Mouse (Mus musculus): ENCODE results near the gene Zfp598. TPM values are rescaled to one million over a fixed set of nuclear protein-coding genes. Genes with fewer than 3 reads are reported as not detected.

Zfp598 gene
- polyA plus RNA-seq, 1 experiment: 45.3 TPM

GRCm38 (mm10) chr17:24696011-24696697 is 26.7 kb downstream of the Zfp598 start, which contains the start of the genes Gfer and Noxo1:
Gfer (minus strand) TSS chr17:24696156.
Noxo1 (plus strand) TSS chr17:24696234.
- H3K27me3 ChIP-seq (replicated peaks): no peaks in the 10 kb centered on the region
- peak within 1 kb of the TSS; percentile 99 for H3K4me3 ChIP-seq (replicated peaks)
- TF ChIP-seq FLI1 (IDR thresholded peaks at IDR 0.05; ENCODE audit: low read length) (no peak), GATA1 (IDR thresholded peaks at IDR 0.05; ENCODE audit: borderline replicate concordance, low read length) (no peak)
- no peaks in the 10 kb centered on the region for H3K9me3 ChIP-seq
- peaks cover 44% of the 10 kb centered on the region for H3K36me3 ChIP-seq (replicated peaks; ENCODE audit: low read length)
- H3K4me1 ChIP-seq: peaks cover 53% of the 10 kb centered on the region

DNA sequence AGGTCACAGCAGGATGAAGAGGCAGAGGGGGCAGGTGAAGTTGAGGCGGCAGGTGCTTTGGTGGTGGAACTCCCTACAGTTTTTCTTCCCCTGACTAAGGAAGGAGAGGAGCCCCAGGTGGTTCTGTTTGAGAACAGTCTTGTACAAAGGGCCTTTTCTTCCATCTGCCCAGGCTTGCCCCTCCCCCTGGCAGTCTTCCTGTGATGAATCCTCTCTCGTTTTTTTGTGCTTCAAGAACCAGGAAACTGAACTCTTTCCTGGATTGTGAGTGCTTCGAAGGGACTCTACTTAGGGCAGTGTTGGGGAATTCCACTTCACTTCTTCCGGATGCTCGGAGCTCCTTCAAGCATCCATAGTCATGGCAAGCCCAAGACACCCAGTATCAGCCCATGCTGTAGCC is 28.5 kb downstream of the Zfp598 start:
- peaks cover 51% of the 10 kb centered on the region for H3K36me3 ChIP-seq (replicated peaks; ENCODE audit: low read length)
- no peak for TF ChIP-seq GATA1 (IDR thresholded peaks at IDR 0.05; ENCODE audit: borderline replicate concordance, low read length)
- TF ChIP-seq FLI1 (IDR thresholded peaks at IDR 0.05; ENCODE audit: low read length): no peak
- H3K4me3 ChIP-seq (replicated peaks): no peak overlapping the region
- no peaks in the 10 kb centered on the region for H3K27me3 ChIP-seq (replicated peaks)
- H3K4me1 ChIP-seq: peaks cover 41% of the 10 kb centered on the region
- H3K9me3 ChIP-seq: no peaks in the 10 kb centered on the region

GRCm38 (mm10) chr17:24698715-24699114 is 29.2 kb downstream of the Zfp598 start:
- Histone ChIP-seq H3K4me3 (replicated peaks) (no peak overlapping the region), H3K4me1 (peaks cover 37% of the 10 kb centered on the region), H3K36me3 (replicated peaks; ENCODE audit: low read length) (peaks cover 49% of the 10 kb centered on the region), H3K9me3 (no peaks in the 10 kb centered on the region), H3K27me3 (replicated peaks) (no peaks in the 10 kb centered on the region)
- TF ChIP-seq FLI1 (IDR thresholded peaks at IDR 0.05; ENCODE audit: low read length) (no peak), GATA1 (IDR thresholded peaks at IDR 0.05; ENCODE audit: borderline replicate concordance, low read length) (no peak)

DNA sequence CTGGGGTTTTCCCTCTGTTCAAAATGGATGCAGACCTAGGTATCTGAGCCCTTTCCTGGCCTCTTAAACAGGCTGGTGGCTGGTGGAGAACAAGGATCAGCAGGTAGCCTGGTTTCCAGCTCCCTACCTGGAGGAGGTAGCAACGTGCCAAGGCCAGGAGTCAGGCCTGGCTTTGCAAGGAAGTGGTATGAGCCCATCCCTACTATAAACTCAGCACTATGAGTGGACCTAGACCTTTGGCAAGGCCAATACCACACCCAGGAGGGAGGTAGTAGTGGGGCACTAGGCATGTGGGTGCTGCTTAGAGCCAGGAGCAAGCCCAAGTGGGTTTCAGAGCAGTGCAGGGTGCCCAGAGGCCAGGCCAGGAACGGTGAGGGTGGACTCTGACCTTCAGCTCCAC is 30.0 kb downstream of the Zfp598 start:
- TF ChIP-seq FLI1 (IDR thresholded peaks at IDR 0.05; ENCODE audit: low read length): no peak
- no peak for TF ChIP-seq GATA1 (IDR thresholded peaks at IDR 0.05; ENCODE audit: borderline replicate concordance, low read length)
- Histone ChIP-seq H3K36me3 (replicated peaks; ENCODE audit: low read length) (peaks cover 52% of the 10 kb centered on the region), H3K9me3 (no peaks in the 10 kb centered on the region)

GRCm38 (mm10) chr17:24701251-24701650 is 31.8 kb downstream of the Zfp598 start:
- no peak overlapping the region for H3K4me3 ChIP-seq (replicated peaks)
- H3K36me3 ChIP-seq (replicated peaks; ENCODE audit: low read length): peaks cover 63% of the 10 kb centered on the region
- TF ChIP-seq GATA1 (IDR thresholded peaks at IDR 0.05; ENCODE audit: borderline replicate concordance, low read length) (no peak), FLI1 (IDR thresholded peaks at IDR 0.05; ENCODE audit: low read length) (no peak)

More for the DNA sequence above, 30.0 kb downstream of the Zfp598 start:
- Histone ChIP-seq H3K4me3 (replicated peaks) (no peak overlapping the region), H3K27me3 (replicated peaks) (no peaks in the 10 kb centered on the region), H3K4me1 (peaks cover 35% of the 10 kb centered on the region)

DNA sequence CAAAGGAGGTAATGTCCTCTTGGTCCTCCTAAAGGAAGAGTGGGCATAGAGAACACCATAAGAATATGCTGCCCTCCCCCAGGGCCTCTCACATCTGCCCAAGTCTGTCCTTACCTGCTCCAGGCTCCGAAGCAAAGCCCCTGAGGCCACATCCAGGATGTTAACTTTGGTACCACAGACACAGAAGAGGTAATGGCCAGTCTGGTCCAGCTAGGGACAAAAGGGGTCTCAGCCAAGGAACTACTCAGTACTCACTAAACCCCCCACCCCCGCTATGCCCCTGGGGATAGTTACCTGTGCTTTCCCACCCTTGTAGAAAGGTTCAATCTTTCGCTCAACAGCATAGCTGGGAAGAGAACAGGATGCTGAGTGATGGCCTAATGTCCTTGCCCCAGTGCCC is 36.3 kb downstream of the Zfp598 start:
- Histone ChIP-seq H3K4me1 (peaks cover 26% of the 10 kb centered on the region), H3K36me3 (replicated peaks; ENCODE audit: low read length) (peaks cover 43% of the 10 kb centered on the region), H3K9me3 (no peaks in the 10 kb centered on the region), H3K27me3 (replicated peaks) (no peaks in the 10 kb centered on the region), H3K4me3 (replicated peaks) (no peak overlapping the region)
- TF ChIP-seq FLI1 (IDR thresholded peaks at IDR 0.05; ENCODE audit: low read length) (no peak), GATA1 (IDR thresholded peaks at IDR 0.05; ENCODE audit: borderline replicate concordance, low read length) (no peak)

More at GRCm38 (mm10) chr17:24701251-24701650, 31.8 kb downstream of the Zfp598 start:
- Histone ChIP-seq H3K9me3 (no peaks in the 10 kb centered on the region), H3K27me3 (replicated peaks) (no peaks in the 10 kb centered on the region), H3K4me1 (peaks cover 39% of the 10 kb centered on the region)

GRCm38 (mm10) chr17:24706982-24707800 is 37.7 kb downstream of the Zfp598 start, which contains the start of gene Tbl3:
Tbl3 (minus strand) TSS chr17:24707660.
- H3K36me3 ChIP-seq (replicated peaks; ENCODE audit: low read length): peaks cover 29% of the 10 kb centered on the region
- peak within 1 kb of the TSS; percentile 97 for H3K4me3 ChIP-seq (replicated peaks)
- no peaks in the 10 kb centered on the region for H3K27me3 ChIP-seq (replicated peaks)
- peaks cover 26% of the 10 kb centered on the region for H3K4me1 ChIP-seq
- H3K9me3 ChIP-seq: no peaks in the 10 kb centered on the region
- no peak for TF ChIP-seq GATA1 (IDR thresholded peaks at IDR 0.05; ENCODE audit: borderline replicate concordance, low read length)

GRCm38 (mm10) chr17:24707801-24708425 is 38.4 kb downstream of the Zfp598 start:
- TF ChIP-seq GATA1 (IDR thresholded peaks at IDR 0.05; ENCODE audit: borderline replicate concordance, low read length) (no peak), FLI1 (IDR thresholded peaks at IDR 0.05; ENCODE audit: low read length) (no peak)
- no peaks in the 10 kb centered on the region for H3K9me3 ChIP-seq

GRCm38 (mm10) chr17:24708646-24709045 is 39.2 kb downstream of the Zfp598 start:
- Histone ChIP-seq H3K4me1 (peaks cover 26% of the 10 kb centered on the region), H3K36me3 (replicated peaks; ENCODE audit: low read length) (peaks cover 21% of the 10 kb centered on the region), H3K9me3 (no peaks in the 10 kb centered on the region), H3K4me3 (replicated peaks) (peak overlapping the region; percentile 73), H3K27me3 (replicated peaks) (no peaks in the 10 kb centered on the region)
- no peak for TF ChIP-seq FLI1 (IDR thresholded peaks at IDR 0.05; ENCODE audit: low read length)
- TF ChIP-seq GATA1 (IDR thresholded peaks at IDR 0.05; ENCODE audit: borderline replicate concordance, low read length): no peak

More at GRCm38 (mm10) chr17:24707801-24708425, 38.4 kb downstream of the Zfp598 start:
- H3K4me1 ChIP-seq: peaks cover 26% of the 10 kb centered on the region
- H3K4me3 ChIP-seq (replicated peaks): peak overlapping the region; percentile 97
- no peaks in the 10 kb centered on the region for H3K27me3 ChIP-seq (replicated peaks)
- H3K36me3 ChIP-seq (replicated peaks; ENCODE audit: low read length): peaks cover 23% of the 10 kb centered on the region
